Mouse (Mus musculus): ENCODE data around the gene Ciao2b. TPM values are rescaled to one million over a fixed set of nuclear protein-coding genes. Genes with fewer than 3 reads are reported as not detected.
A peak's percentile ranks its signal among the peaks of the same experiment; 100 is the strongest.

Ciao2b gene
- total RNA-seq, 1 experiment: 81.9 TPM

DNA sequence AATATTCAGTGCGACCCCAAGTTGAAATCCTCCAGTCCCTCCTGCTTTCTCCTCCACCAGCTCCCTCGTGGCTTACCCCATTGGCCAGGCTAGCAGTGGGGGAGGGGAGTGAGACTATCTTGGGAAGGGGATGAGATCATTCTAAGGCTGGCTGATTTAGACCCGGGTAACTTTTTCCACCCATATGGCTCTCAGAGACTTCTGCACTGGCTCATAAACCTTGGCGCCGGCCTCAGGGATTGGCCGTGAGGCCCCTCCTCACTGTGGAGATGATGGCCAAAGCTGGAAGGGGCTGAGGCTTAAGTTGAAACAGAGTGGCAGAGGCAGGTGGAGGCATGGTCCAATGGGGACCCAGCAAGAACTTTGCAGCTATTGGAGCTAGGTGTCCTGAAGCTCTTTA, 35.4 kb downstream of the Ciao2b start:
- no peaks in the 10 kb centered on the region for H3K36me3 ChIP-seq (ENCODE audit: control insufficient read depth, insufficient read depth, low read length, poor library complexity, severe bottlenecking)
- H3K27ac ChIP-seq (ENCODE audit: insufficient read depth, low read depth, low read length, poor library complexity, severe bottlenecking): no peak overlapping the region
- DNase-seq (ENCODE audit: low read depth, low spot score): no peak
- no peak overlapping the region for H3K9ac ChIP-seq (ENCODE audit: insufficient read depth, low read depth, low read length, poor library complexity, severe bottlenecking)
- H3K9me3 ChIP-seq (ENCODE audit: control insufficient read depth, insufficient read depth, low read depth, low read length): no peaks in the 10 kb centered on the region
- peaks cover 2 to 4% of the 10 kb centered on the region in 2 experiments; a peak in 1 of 4 replicates for H3K4me1 ChIP-seq (ENCODE audit: control insufficient read depth in 2 of 2, insufficient read depth in 2 of 2, low read length in 2 of 2, poor library complexity in 1 of 2)
- TF ChIP-seq ZNF384 (IDR thresholded peaks at IDR 0.05; ENCODE audit: low read depth, low read length) (no peak), MAFK (IDR thresholded peaks at IDR 0.05; ENCODE audit: insufficient read depth, low read depth, low read length) (no peak), HCFC1 (IDR thresholded peaks at IDR 0.05; ENCODE audit: borderline replicate concordance, insufficient read depth, low read length) (no peak), CHD2 (IDR thresholded peaks at IDR 0.05; ENCODE audit: low read depth, low read length) (no peak), ZC3H11A (IDR thresholded peaks at IDR 0.05; ENCODE audit: borderline replicate concordance, low read depth, low read length) (no peak)
- no peak overlapping the region for H3K4me3 ChIP-seq (ENCODE audit: insufficient read depth in 1 of 2, low read depth in 1 of 2, low read length in 2 of 2, poor library complexity in 1 of 2, severe bottlenecking in 1 of 2)
- in situ Hi-C loops (cut with MboI; ENCODE audit: low sequenced_read_pairs in 2 of 2, unreplicated experiment in 2 of 2): no loop called here

DNA sequence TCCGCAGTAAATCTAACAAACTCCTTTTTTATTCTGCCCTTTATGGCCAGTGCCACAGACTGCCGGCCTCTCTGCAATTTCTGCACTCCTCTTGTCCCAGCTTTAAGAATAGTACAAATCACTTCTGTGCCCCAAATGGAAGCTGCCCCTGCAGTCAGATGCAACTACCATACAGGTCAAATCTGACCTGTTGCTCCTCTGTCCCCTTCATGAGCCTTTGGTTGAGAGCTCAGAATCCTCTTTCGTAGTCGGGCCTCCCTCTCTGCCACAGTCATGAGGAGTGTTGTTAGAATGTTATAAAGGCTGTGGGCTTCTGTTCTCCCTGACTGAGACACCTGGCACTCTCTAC, 38.5 kb downstream of the Ciao2b start:
- H3K27ac ChIP-seq (ENCODE audit: insufficient read depth, low read depth, low read length, poor library complexity, severe bottlenecking): no peak overlapping the region
- DNase-seq (ENCODE audit: low read depth, low spot score): no peak
- H3K9ac ChIP-seq (ENCODE audit: insufficient read depth, low read depth, low read length, poor library complexity, severe bottlenecking): no peak overlapping the region
- H3K36me3 ChIP-seq (ENCODE audit: control insufficient read depth, insufficient read depth, low read length, poor library complexity, severe bottlenecking): peaks cover 3% of the 10 kb centered on the region
- H3K4me1 ChIP-seq (ENCODE audit: control insufficient read depth in 2 of 2, insufficient read depth in 2 of 2, low read length in 2 of 2, poor library complexity in 1 of 2): peaks cover 3 to 7% of the 10 kb centered on the region in 2 experiments; a peak in 2 of 4 replicates
- in situ Hi-C loops (cut with MboI; ENCODE audit: low sequenced_read_pairs in 2 of 2, unreplicated experiment in 2 of 2): no loop called here
- peak overlapping the region in 1 of 2 experiments; percentile 28; a peak in 1 of 4 replicates for H3K4me3 ChIP-seq (ENCODE audit: insufficient read depth in 1 of 2, low read depth in 1 of 2, low read length in 2 of 2, poor library complexity in 1 of 2, severe bottlenecking in 1 of 2)
- no peaks in the 10 kb centered on the region for H3K9me3 ChIP-seq (ENCODE audit: control insufficient read depth, insufficient read depth, low read depth, low read length)
- TF ChIP-seq ZNF384 (IDR thresholded peaks at IDR 0.05; ENCODE audit: low read depth, low read length) (no peak), MAFK (IDR thresholded peaks at IDR 0.05; ENCODE audit: insufficient read depth, low read depth, low read length) (no peak), ZC3H11A (IDR thresholded peaks at IDR 0.05; ENCODE audit: borderline replicate concordance, low read depth, low read length) (no peak), HCFC1 (IDR thresholded peaks at IDR 0.05; ENCODE audit: borderline replicate concordance, insufficient read depth, low read length) (no peak), CHD2 (IDR thresholded peaks at IDR 0.05; ENCODE audit: low read depth, low read length) (no peak)

DNA sequence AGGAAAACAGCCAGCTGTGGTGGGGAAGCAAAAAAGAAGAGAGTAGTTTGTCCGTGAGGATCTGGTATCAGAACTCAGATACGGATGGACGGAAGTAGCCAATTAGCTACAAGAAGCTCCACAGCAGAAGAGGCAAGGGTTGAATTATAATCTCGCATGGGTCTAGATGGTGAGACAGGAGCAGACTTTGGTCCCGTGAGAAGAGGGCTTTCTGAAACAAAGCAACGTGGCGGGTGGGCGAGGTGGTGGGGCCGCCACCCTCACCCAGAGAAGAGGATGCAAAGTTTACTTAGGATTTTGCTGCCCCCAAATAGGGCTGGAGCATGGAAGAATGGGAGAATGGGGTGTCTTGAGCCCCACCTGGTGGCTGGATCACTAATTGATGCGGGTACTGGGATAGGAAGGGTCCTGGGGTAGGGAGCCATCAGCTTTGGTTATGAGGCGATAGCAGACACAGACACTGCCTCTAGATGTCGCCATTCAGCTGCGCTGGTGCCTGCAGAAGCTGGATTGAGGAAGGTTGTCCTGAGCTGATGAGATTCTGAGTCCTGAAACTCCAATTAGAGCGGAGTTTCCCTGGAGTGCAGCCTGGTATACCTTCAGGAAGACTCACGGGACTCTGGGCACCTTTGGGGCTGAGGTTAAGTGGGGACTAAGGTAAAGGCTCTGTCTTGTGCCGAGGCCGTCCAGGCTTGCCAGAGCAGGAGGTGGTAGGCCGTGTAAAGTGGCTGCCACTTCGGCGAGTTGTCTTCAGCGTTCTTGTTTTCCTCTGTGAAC, 39.1 kb downstream of the Ciao2b start:
- in situ Hi-C loops (cut with MboI; ENCODE audit: low sequenced_read_pairs in 2 of 2, unreplicated experiment in 2 of 2): no loop called here
- Histone ChIP-seq H3K36me3 (ENCODE audit: control insufficient read depth, insufficient read depth, low read length, poor library complexity, severe bottlenecking) (peaks cover 3% of the 10 kb centered on the region), H3K4me1 (ENCODE audit: control insufficient read depth in 2 of 2, insufficient read depth in 2 of 2, low read length in 2 of 2, poor library complexity in 1 of 2) (peaks cover 3 to 7% of the 10 kb centered on the region in 2 experiments; a peak in 2 of 4 replicates), H3K27ac (ENCODE audit: insufficient read depth, low read depth, low read length, poor library complexity, severe bottlenecking) (no peak overlapping the region; the same call in 1 of the 2 replicates), H3K9me3 (ENCODE audit: control insufficient read depth, insufficient read depth, low read depth, low read length) (no peaks in the 10 kb centered on the region), H3K4me3 (ENCODE audit: insufficient read depth in 1 of 2, low read depth in 1 of 2, low read length in 2 of 2, poor library complexity in 1 of 2, severe bottlenecking in 1 of 2) (peak overlapping the region; percentile 40 to 48; a peak in 3 of 4 replicates), H3K9ac (ENCODE audit: insufficient read depth, low read depth, low read length, poor library complexity, severe bottlenecking) (peak overlapping the region; percentile 66; the same call in 1 of the 2 replicates)
- DNase-seq (ENCODE audit: low read depth, low spot score): peak; percentile 96
- TF ChIP-seq HCFC1 (IDR thresholded peaks at IDR 0.05; ENCODE audit: borderline replicate concordance, insufficient read depth, low read length) (no peak; the same call in 1 of the 2 replicates), MAFK (IDR thresholded peaks at IDR 0.05; ENCODE audit: insufficient read depth, low read depth, low read length) (no peak), ZC3H11A (IDR thresholded peaks at IDR 0.05; ENCODE audit: borderline replicate concordance, low read depth, low read length) (peak; percentile 79), ZNF384 (IDR thresholded peaks at IDR 0.05; ENCODE audit: low read depth, low read length) (no peak)

DNA sequence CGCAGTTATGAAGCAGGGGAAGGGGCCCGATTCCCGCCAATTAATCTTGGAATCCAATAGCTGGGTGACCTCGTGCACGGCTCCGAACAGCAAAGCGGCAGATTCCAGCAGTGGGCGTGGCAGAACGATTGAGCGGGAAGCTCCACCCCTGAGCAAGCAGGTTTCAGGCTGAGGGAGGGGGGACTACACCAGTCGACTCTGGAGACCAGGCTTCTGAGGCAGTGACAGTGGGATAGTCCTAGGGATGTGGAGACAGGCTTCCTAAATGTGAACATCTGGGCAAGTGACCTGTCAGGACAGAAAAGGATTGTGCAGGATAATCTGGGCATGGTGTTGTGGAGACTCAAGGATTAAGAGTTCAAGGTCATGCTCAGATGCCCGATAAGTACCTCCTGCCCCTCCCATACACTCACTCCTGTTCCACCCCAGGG, 39.8 kb downstream of the Ciao2b start:
- Histone ChIP-seq H3K4me3 (ENCODE audit: insufficient read depth in 1 of 2, low read depth in 1 of 2, low read length in 2 of 2, poor library complexity in 1 of 2, severe bottlenecking in 1 of 2) (peak overlapping the region; percentile 40 to 48; a peak in 3 of 4 replicates), H3K4me1 (ENCODE audit: control insufficient read depth in 2 of 2, insufficient read depth in 2 of 2, low read length in 2 of 2, poor library complexity in 1 of 2) (peaks cover 3 to 7% of the 10 kb centered on the region in 2 experiments; a peak in 2 of 4 replicates), H3K27ac (ENCODE audit: insufficient read depth, low read depth, low read length, poor library complexity, severe bottlenecking) (no peak overlapping the region; the same call in 1 of the 2 replicates), H3K36me3 (ENCODE audit: control insufficient read depth, insufficient read depth, low read length, poor library complexity, severe bottlenecking) (peaks cover 3% of the 10 kb centered on the region), H3K9me3 (ENCODE audit: control insufficient read depth, insufficient read depth, low read depth, low read length) (no peaks in the 10 kb centered on the region), H3K9ac (ENCODE audit: insufficient read depth, low read depth, low read length, poor library complexity, severe bottlenecking) (peak overlapping the region; percentile 72; the same call in 1 of the 2 replicates)
- peak; percentile 56 for DNase-seq (ENCODE audit: low read depth, low spot score)
- TF ChIP-seq HCFC1 (IDR thresholded peaks at IDR 0.05; ENCODE audit: borderline replicate concordance, insufficient read depth, low read length): no peak
- TF ChIP-seq CHD2 (IDR thresholded peaks at IDR 0.05; ENCODE audit: low read depth, low read length): no peak
- TF ChIP-seq ZC3H11A (IDR thresholded peaks at IDR 0.05; ENCODE audit: borderline replicate concordance, low read depth, low read length): no peak
- no peak for TF ChIP-seq MAFK (IDR thresholded peaks at IDR 0.05; ENCODE audit: insufficient read depth, low read depth, low read length)
- TF ChIP-seq ZNF384 (IDR thresholded peaks at IDR 0.05; ENCODE audit: low read depth, low read length): no peak
- in situ Hi-C loops (cut with MboI; ENCODE audit: low sequenced_read_pairs in 2 of 2, unreplicated experiment in 2 of 2): no loop called here

All from ES-E14 (cell line).